Mouse (Mus musculus) liver, postnatal 0 days (tissue): Measurements from ENCODE around the gene Scd4. TPM values are rescaled to one million over a fixed set of nuclear protein-coding genes. Genes with fewer than 3 reads are reported as not detected.
"Not testable (repeated sequence)": the region's sequence is repeated elsewhere in the genome, so short reads cannot be mapped to it uniquely, and the experiment has no call there.

Source experiments
- ATAC-seq: fragments of 200-750 bp; cut with Nextera tagmentation; 2 replicates; pipeline ENCODE4 v1.8.0; 2017; ENCODE audit warnings: mild to moderate bottlenecking, moderate library complexity
- DNase-seq: peaks from one replicate; pipeline ENCODE4 v3.0.0-alpha.2; 2016
- H3K27ac ChIP-seq: fragments of 300-500 bp; sonication (generic); 2 replicates; pipeline ENCODE4 v1.5.1; 2014; ENCODE audit warnings: antibody characterized with exemption, moderate library complexity, mild to moderate bottlenecking, low read depth
- H3K27me3 ChIP-seq: fragments of 300-500 bp; sonication (generic); 2 replicates; pipeline ENCODE4 v1.6.1; 2014; ENCODE audit warnings: low read length, control low read depth, mixed read lengths; ENCODE audit not compliant: insufficient read depth
- H3K36me3 ChIP-seq: fragments of 300-500 bp; sonication (generic); replicated peaks from 2 replicates; pipeline ENCODE4 v1.6.1; 2014; ENCODE audit warnings: mild to moderate bottlenecking, control low read depth, low read length, moderate library complexity, mixed read lengths; ENCODE audit not compliant: insufficient read depth
- H3K4me1 ChIP-seq: fragments of 300-500 bp; sonication (generic); 2 replicates; pipeline ENCODE4 v1.6.1; 2014; ENCODE audit warnings: antibody characterized with exemption, mild to moderate bottlenecking, control low read depth; ENCODE audit not compliant: insufficient read depth
- H3K4me2 ChIP-seq: fragments of 300-500 bp; sonication (generic); 2 replicates; pipeline ENCODE4 v1.6.1; 2014; ENCODE audit warnings: low read depth, mild to moderate bottlenecking, low read length, moderate library complexity, mixed read lengths
- H3K4me3 ChIP-seq: fragments of 300-500 bp; sonication (generic); 2 replicates; pipeline ENCODE4 v1.5.1; 2014; ENCODE audit warnings: low read depth, low read length
- H3K9ac ChIP-seq: fragments of 300-500 bp; sonication (generic); replicated peaks from 2 replicates; pipeline ENCODE4 v1.6.1; 2014; ENCODE audit warnings: mild to moderate bottlenecking, moderate library complexity
- H3K9me3 ChIP-seq: fragments of 300-500 bp; sonication (generic); 2 replicates; pipeline ENCODE4 v1.6.1; 2016; ENCODE audit warnings: mild to moderate bottlenecking, control low read depth, low read length, mixed read lengths
- CTCF ChIP-seq: sonication (generic); IDR thresholded peaks from 2 replicates; pipeline ENCODE4 v1.5.1; 2016; ENCODE audit warnings: antibody characterized with exemption, low read depth
- EP300 ChIP-seq: IDR thresholded peaks from 2 replicates; pipeline ENCODE4 v1.6.1; 2016; ENCODE audit warnings: antibody characterized with exemption, low read depth, mild to moderate bottlenecking
- WGBS: fragments of 180-500 bp; shearing (Covaris S2); extraction: QIAGEN DNeasy Blood & Tissue Kit; methylation state at CpG from one replicate; pipeline ENCODE4 v1.1.7; 2014; ENCODE audit not compliant: insufficient replicate concordance; 5-methylcytosine and 5-hydroxymethylcytosine counted together
- polyA plus RNA-seq: library from polyadenylated mRNA; unstranded; fragments of >200 nt; fragmentation: Nextera tagmentation; extraction: Ambion mirVana; gene quantifications from 2 replicates; pipeline ENCODE4 v1.2.1, GENCODE M21; 2015

The Scd4 gene
- polyA plus RNA-seq, 1 experiment from 2014 or later, result not detected

- DNase-seq, result no peak
- no peak overlapping the region for H3K9ac ChIP-seq
- 71% methylated on average over 5 of the region's 5 CpGs for WGBS
Measured at GRCm38 (mm10) chr19:44317391-44317790, 15.5 kb upstream of the Scd4 start.

GRCm38 (mm10) chr19:44318545-44318944, 14.3 kb upstream of the Scd4 start:
- ATAC-seq, result no peak
- TF ChIP-seq EP300, result no peak
- peak; percentile 42 for TF ChIP-seq CTCF
- H3K9me3 ChIP-seq, result no peaks in the 10 kb centered on the region; the same call in 1 of the 2 replicates

More at GRCm38 (mm10) chr19:44317391-44317790, 15.5 kb upstream of the Scd4 start:
- no peak for TF ChIP-seq EP300
- TF ChIP-seq CTCF, result no peak
- no peak overlapping the region for H3K27ac ChIP-seq
- ATAC-seq, result no peak
- H3K9me3 ChIP-seq, result no peaks in the 10 kb centered on the region; the same call in 1 of the 2 replicates
- no peak overlapping the region for H3K4me3 ChIP-seq
- no peak overlapping the region for H3K4me2 ChIP-seq
- no peaks in the 10 kb centered on the region for H3K27me3 ChIP-seq
- H3K36me3 ChIP-seq, result no peaks in the 10 kb centered on the region
- H3K4me1 ChIP-seq, result peaks cover 9% of the 10 kb centered on the region

GRCm38 (mm10) chr19:44320316-44320715, 12.6 kb upstream of the Scd4 start:
- H3K9ac ChIP-seq, result no peak overlapping the region
- no peaks in the 10 kb centered on the region for H3K36me3 ChIP-seq
- H3K4me1 ChIP-seq, result no peaks in the 10 kb centered on the region
- no peaks in the 10 kb centered on the region for H3K27me3 ChIP-seq
- H3K27ac ChIP-seq, result no peak overlapping the region
- no peak overlapping the region for H3K4me3 ChIP-seq
- TF ChIP-seq EP300 (no peak), CTCF (no peak)
- H3K4me2 ChIP-seq, result no peak overlapping the region
- no peaks in the 10 kb centered on the region; the same call in 1 of the 2 replicates for H3K9me3 ChIP-seq
- ATAC-seq, result no peak
- 77% methylated on average over 3 of the region's 3 CpGs for WGBS
- no peak for DNase-seq

More at GRCm38 (mm10) chr19:44318545-44318944, 14.3 kb upstream of the Scd4 start:
- peaks cover 9% of the 10 kb centered on the region for H3K4me1 ChIP-seq
- no peak overlapping the region for H3K4me2 ChIP-seq
- no peak overlapping the region for H3K9ac ChIP-seq
- no peak overlapping the region for H3K4me3 ChIP-seq
- no peaks in the 10 kb centered on the region for H3K27me3 ChIP-seq
- no peak overlapping the region for H3K27ac ChIP-seq
- DNase-seq, result no peak
- no peaks in the 10 kb centered on the region for H3K36me3 ChIP-seq

GRCm38 (mm10) chr19:44321201-44321600, 11.7 kb upstream of the Scd4 start:
- Histone ChIP-seq H3K4me1 (no peaks in the 10 kb centered on the region), H3K9me3 (no peaks in the 10 kb centered on the region; the same call in 1 of the 2 replicates), H3K36me3 (no peaks in the 10 kb centered on the region), H3K4me2 (no peak overlapping the region), H3K27ac (no peak overlapping the region), H3K9ac (no peak overlapping the region), H3K27me3 (no peaks in the 10 kb centered on the region), H3K4me3 (no peak overlapping the region)
- TF ChIP-seq EP300 (no peak), CTCF (no peak)
- WGBS, result 76% methylated on average over 4 of the region's 4 CpGs
- DNase-seq (no peak), ATAC-seq (no peak)

- WGBS, result 66% methylated on average over 2 of the region's 2 CpGs
- ATAC-seq, result no peak
- no peak for TF ChIP-seq CTCF
- no peak for TF ChIP-seq EP300
Measured at GRCm38 (mm10) chr19:44321631-44322030, 11.3 kb upstream of the Scd4 start.

GRCm38 (mm10) chr19:44329566-44329965, 3.3 kb upstream of the Scd4 start:
- Histone ChIP-seq H3K4me3 (no peak overlapping the region), H3K4me2 (no peak overlapping the region), H3K4me1 (no peaks in the 10 kb centered on the region), H3K36me3 (0 out of 2 replicates have a peak, but pooled peaks cover 2% of the 10 kb centered on the region), H3K27ac (no peak overlapping the region), H3K27me3 (peaks cover 2% of the 10 kb centered on the region; the same call in 1 of the 2 replicates), H3K9me3 (no peaks in the 10 kb centered on the region), H3K9ac (no peak overlapping the region)
- TF ChIP-seq EP300 (no peak), CTCF (no peak)
- WGBS, result 61% methylated on average over 2 of the region's 2 CpGs
- DNase-seq (no peak), ATAC-seq (no peak)

More at GRCm38 (mm10) chr19:44321631-44322030, 11.3 kb upstream of the Scd4 start:
- Histone ChIP-seq H3K4me3 (no peak overlapping the region), H3K4me2 (no peak overlapping the region), H3K4me1 (no peaks in the 10 kb centered on the region), H3K27me3 (no peaks in the 10 kb centered on the region), H3K27ac (no peak overlapping the region), H3K36me3 (no peaks in the 10 kb centered on the region), H3K9me3 (no peaks in the 10 kb centered on the region; the same call in 1 of the 2 replicates), H3K9ac (no peak overlapping the region)
- no peak for DNase-seq

- not testable (repeated sequence) for H3K36me3 ChIP-seq, H3K27ac ChIP-seq, H3K4me1 ChIP-seq, H3K4me2 ChIP-seq, H3K9me3 ChIP-seq, H3K9ac ChIP-seq, H3K4me3 ChIP-seq, ATAC-seq, H3K27me3 ChIP-seq, DNase-seq
- WGBS, result 83% methylated on average over 1 of the region's 1 CpGs
Measured at GRCm38 (mm10) chr19:44331128-44331527, 1.8 kb upstream of the Scd4 start.
